In the genomic region with DNA sequence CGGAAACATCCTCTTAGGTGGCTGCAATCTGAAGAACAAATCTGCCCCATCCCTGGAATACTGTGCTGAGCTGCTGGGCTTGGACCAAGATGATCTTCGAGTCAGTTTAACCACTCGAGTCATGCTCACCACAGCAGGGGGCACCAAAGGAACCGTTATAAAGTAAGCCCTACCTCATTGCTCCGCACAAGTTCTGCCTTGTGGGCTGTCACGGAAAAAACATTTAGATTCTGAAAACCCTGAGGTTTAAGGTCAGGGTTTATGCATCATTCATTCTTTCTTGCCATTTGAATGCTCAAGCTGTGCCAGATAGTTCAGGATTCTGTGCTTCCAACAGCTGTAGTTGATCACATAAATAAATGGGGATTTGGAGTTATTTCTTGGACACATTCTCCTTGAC, we compare ENCODE assay signal across 9 mouse cellular contexts.
DNase-seq lines count a peak whose midpoint lies in the region; ATAC-seq and TF ChIP-seq lines count a peak whose summit lies in the region.
"Had no signal": no experiment of that assay in that cellular context is flagged by ENCODE, and none has a peak within 500 bp of the region (broad histone marks: within the 10 kb centered on the region; RNA-seq: fewer than 3 reads in every experiment).

No protein-coding gene starts in this region.

- H3K4me3 ChIP-seq in liver, postnatal 0 days (ENCODE audit: low read depth, low read length) = no peak overlapping the region
- no peak overlapping the region for H3K4me3 ChIP-seq in liver, embryonic 12.5 days
- no peak overlapping the region for H3K4me3 ChIP-seq in hindbrain, embryonic 14.5 days (replicated peaks; ENCODE audit: low read length)
- H3K4me3 ChIP-seq in heart, embryonic 11.5 days (ENCODE audit: low read depth, low read length) = no peak overlapping the region
- H3K4me3 ChIP-seq: midbrain, embryonic 15.5 days had no signal

- TF ChIP-seq CTCF in liver, postnatal 0 days (IDR thresholded peaks at IDR 0.05; ENCODE audit: low read depth) = 0 out of 2 replicates have a peak, but pooled peaks have one; percentile 15

- no peak for TF ChIP-seq EP300 in liver, postnatal 0 days (IDR thresholded peaks at IDR 0.05; ENCODE audit: low read depth)

- H3K36me3 ChIP-seq in liver, postnatal 0 days (replicated peaks; ENCODE audit: insufficient read depth, low read length) = no peaks in the 10 kb centered on the region
- no peaks in the 10 kb centered on the region for H3K36me3 ChIP-seq in liver, embryonic 12.5 days
- no peaks in the 10 kb centered on the region for H3K36me3 ChIP-seq in hindbrain, embryonic 14.5 days (replicated peaks; ENCODE audit: control insufficient read depth, insufficient read depth)
- no peaks in the 10 kb centered on the region for H3K36me3 ChIP-seq in heart, embryonic 11.5 days (ENCODE audit: control insufficient read depth, insufficient read depth, low read length)
- H3K36me3 ChIP-seq: midbrain, embryonic 15.5 days had no signal

- 36% methylated on average over 6 of the region's 6 CpGs for WGBS in liver, postnatal 0 days (ENCODE audit: insufficient replicate concordance)
- WGBS in liver, embryonic 12.5 days (ENCODE audit: insufficient replicate concordance) = 32% methylated on average over 6 of the region's 6 CpGs
- 61% methylated on average over 6 of the region's 6 CpGs for WGBS in hindbrain, embryonic 14.5 days
- 63% methylated on average over 6 of the region's 6 CpGs for whole genome bisulfite sequencing in heart, embryonic 11.5 days (ENCODE audit: insufficient replicate concordance)

- no peak for DNase-seq in liver, postnatal 0 days
- peak; percentile 56 for DNase-seq in lung, postnatal 10 days
- DNase-seq in thymus, postnatal 25 days = peak; percentile 55
- DNase-seq in hindbrain, embryonic 14.5 days (ENCODE audit: low spot score) = no peak
- no peak for DNase-seq in frontal cortex, postnatal 36 days (ENCODE audit: low spot score in 2 of 2)

- no peaks in the 10 kb centered on the region for H3K9me3 ChIP-seq in liver, postnatal 0 days (ENCODE audit: low read length)
- no peaks in the 10 kb centered on the region for H3K9me3 ChIP-seq in liver, embryonic 12.5 days (replicated peaks)
- no peaks in the 10 kb centered on the region for H3K9me3 ChIP-seq in hindbrain, embryonic 14.5 days (ENCODE audit: control insufficient read depth, low read length)
- H3K9me3 ChIP-seq in heart, embryonic 11.5 days (replicated peaks; ENCODE audit: control insufficient read depth, low read length) = no peaks in the 10 kb centered on the region
- H3K9me3 ChIP-seq: midbrain, embryonic 15.5 days had no signal

- no peak overlapping the region for H3K4me2 ChIP-seq in liver, postnatal 0 days (ENCODE audit: low read depth, low read length)
- no peak overlapping the region for H3K4me2 ChIP-seq in liver, embryonic 12.5 days
- no peak overlapping the region for H3K4me2 ChIP-seq in hindbrain, embryonic 14.5 days (replicated peaks)
- H3K4me2 ChIP-seq in heart, embryonic 11.5 days = no peak overlapping the region
- H3K4me2 ChIP-seq: midbrain, embryonic 15.5 days had no signal

- H3K27me3 ChIP-seq in liver, postnatal 0 days (ENCODE audit: insufficient read depth, low read length) = no peaks in the 10 kb centered on the region
- no peaks in the 10 kb centered on the region for H3K27me3 ChIP-seq in liver, embryonic 12.5 days (replicated peaks)
- no peaks in the 10 kb centered on the region for H3K27me3 ChIP-seq in hindbrain, embryonic 14.5 days (ENCODE audit: control insufficient read depth, insufficient read depth, low read length)
- no peaks in the 10 kb centered on the region for H3K27me3 ChIP-seq in heart, embryonic 11.5 days (ENCODE audit: control insufficient read depth, insufficient read depth, low read length)
- H3K27me3 ChIP-seq: midbrain, embryonic 15.5 days had no signal

- no peaks in the 10 kb centered on the region for H3K4me1 ChIP-seq in liver, postnatal 0 days (ENCODE audit: insufficient read depth)
- 0 out of 2 replicates have a peak, but pooled peaks cover 4% of the 10 kb centered on the region for H3K4me1 ChIP-seq in liver, embryonic 12.5 days
- H3K4me1 ChIP-seq in hindbrain, embryonic 14.5 days (replicated peaks; ENCODE audit: control insufficient read depth, insufficient read depth, low read length) = no peaks in the 10 kb centered on the region
- H3K4me1 ChIP-seq in heart, embryonic 11.5 days (ENCODE audit: control insufficient read depth, insufficient read depth, low read length) = peaks cover 16% of the 10 kb centered on the region
- H3K4me1 ChIP-seq: midbrain, embryonic 15.5 days had no signal

- H3K9ac ChIP-seq in liver, postnatal 0 days (replicated peaks) = no peak overlapping the region
- no peak overlapping the region for H3K9ac ChIP-seq in liver, embryonic 12.5 days
- H3K9ac ChIP-seq in hindbrain, embryonic 14.5 days = no peak overlapping the region
- no peak overlapping the region for H3K9ac ChIP-seq in heart, embryonic 11.5 days (ENCODE audit: low read depth, low read length)
- H3K9ac ChIP-seq: midbrain, embryonic 15.5 days had no signal

- no peak overlapping the region for H3K27ac ChIP-seq in liver, postnatal 0 days (ENCODE audit: low read depth)
- no peak overlapping the region for H3K27ac ChIP-seq in liver, embryonic 12.5 days
- no peak overlapping the region for H3K27ac ChIP-seq in hindbrain, embryonic 14.5 days
- no peak overlapping the region for H3K27ac ChIP-seq in heart, embryonic 11.5 days (ENCODE audit: low read depth, low read length)
- H3K27ac ChIP-seq: midbrain, embryonic 15.5 days had no signal

- no peak for ATAC-seq in liver, postnatal 0 days
- ATAC-seq in liver, embryonic 12.5 days = no peak
- peak; percentile 73 for ATAC-seq in inflammation-experienced regulatory T-cells, adult 6 months
- ATAC-seq in hindbrain, embryonic 14.5 days (ENCODE audit: low FRiP score) = no peak
- no peak for ATAC-seq in heart, embryonic 11.5 days (replicated peaks; ENCODE audit: insufficient number of reproducible peaks, low FRiP score, low TSS enrichment)
- ATAC-seq: midbrain, embryonic 15.5 days had no signal

Comparison
In these comparisons a context has a peak if more than half of its experiments do, and no peak if none do; other contexts are left out.
1. DNase-seq: peak in lung, postnatal 10 days (single experiment) and thymus, postnatal 25 days (single experiment); none in liver, postnatal 0 days (single experiment), hindbrain, embryonic 14.5 days (single experiment) and frontal cortex, postnatal 36 days (0 of 2).